Mouse (Mus musculus) neural tube, embryonic 15.5 days (tissue): Measurements from ENCODE around the gene Bcr. TPM values are rescaled to one million over a fixed set of nuclear protein-coding genes. Genes with fewer than 3 reads are reported as not detected.

ENCODE experiments used
- ATAC-seq: fragments of 200-750 bp; cut with Nextera tagmentation; 2 replicates; pipeline ENCODE4 v1.8.0; 2017; ENCODE audit warnings: mild to moderate bottlenecking, moderate TSS enrichment, moderate library complexity; ENCODE audit not compliant: low FRiP score
- H3K27ac ChIP-seq: fragments of 300-500 bp; sonication (generic); replicated peaks from 2 replicates; pipeline ENCODE4 v1.5.1; 2015; ENCODE audit warnings: mild to moderate bottlenecking, inconsistent platforms
- H3K27me3 ChIP-seq: fragments of 300-500 bp; sonication (generic); replicated peaks from 2 replicates; pipeline ENCODE4 v1.6.1; 2015; ENCODE audit warnings: inconsistent platforms
- H3K36me3 ChIP-seq: fragments of 300-500 bp; sonication (generic); 2 replicates; pipeline ENCODE4 v1.6.1; 2015; ENCODE audit warnings: inconsistent platforms
- H3K4me1 ChIP-seq: fragments of 300-500 bp; sonication (generic); 2 replicates; pipeline ENCODE4 v1.6.1; 2015; ENCODE audit warnings: inconsistent platforms
- H3K4me2 ChIP-seq: fragments of 300-500 bp; sonication (generic); 2 replicates; pipeline ENCODE4 v1.6.1; 2015; ENCODE audit warnings: inconsistent platforms, mild to moderate bottlenecking, moderate library complexity
- H3K4me3 ChIP-seq: fragments of 300-500 bp; sonication (generic); replicated peaks from 2 replicates; pipeline ENCODE4 v1.5.1; 2015; ENCODE audit warnings: mild to moderate bottlenecking, inconsistent platforms
- H3K9ac ChIP-seq: fragments of 300-500 bp; sonication (generic); replicated peaks from 2 replicates; pipeline ENCODE4 v1.6.1; 2015; ENCODE audit warnings: mild to moderate bottlenecking, inconsistent platforms
- H3K9me3 ChIP-seq: fragments of 300-500 bp; sonication (generic); replicated peaks from 2 replicates; pipeline ENCODE4 v1.6.1; 2016; ENCODE audit warnings: inconsistent platforms
- WGBS: fragments of 180-500 bp; shearing (Covaris S2); methylation state at CpG from one replicate; pipeline ENCODE4 v1.1.7; 2015; ENCODE audit warnings: mixed read lengths; 5-methylcytosine and 5-hydroxymethylcytosine counted together
- polyA plus RNA-seq: library from polyadenylated mRNA; unstranded; fragments of >200 nt; fragmentation: Nextera tagmentation; extraction: Ambion mirVana; gene quantifications from 2 replicates; pipeline ENCODE4 v1.2.1, GENCODE M21; 2015

The Bcr gene
- polyA plus RNA-seq, 1 experiment from 2014 or later, result 15.6 TPM

- Histone ChIP-seq H3K4me1 (peaks cover 80% of the 10 kb centered on the region), H3K27me3 (no peaks in the 10 kb centered on the region), H3K4me2 (no peak overlapping the region), H3K9me3 (no peaks in the 10 kb centered on the region), H3K27ac (no peak overlapping the region), H3K4me3 (no peak overlapping the region), H3K9ac (no peak overlapping the region), H3K36me3 (no peaks in the 10 kb centered on the region)
- 58% methylated on average over 12 of the region's 12 CpGs for WGBS
- no peak for ATAC-seq
These were observed 8.4 kb downstream of the Bcr start for GRCm38 (mm10) chr10:75068624-75069328.

GRCm38 (mm10) chr10:75070281-75070976, 10.0 kb downstream of the Bcr start:
- no peak overlapping the region for H3K4me3 ChIP-seq
- peaks cover 67% of the 10 kb centered on the region for H3K4me1 ChIP-seq
- no peak overlapping the region for H3K4me2 ChIP-seq
- H3K36me3 ChIP-seq, result no peaks in the 10 kb centered on the region
- 50% methylated on average over 11 of the region's 11 CpGs for WGBS
- no peak overlapping the region for H3K9ac ChIP-seq
- H3K9me3 ChIP-seq, result no peaks in the 10 kb centered on the region
- no peak for ATAC-seq
- H3K27me3 ChIP-seq, result no peaks in the 10 kb centered on the region
- H3K27ac ChIP-seq, result no peak overlapping the region

GRCm38 (mm10) chr10:75075665-75076064, 15.3 kb downstream of the Bcr start:
- Histone ChIP-seq H3K4me2 (no peak overlapping the region), H3K9ac (no peak overlapping the region), H3K27ac (no peak overlapping the region), H3K27me3 (no peaks in the 10 kb centered on the region), H3K4me1 (peaks cover 41% of the 10 kb centered on the region), H3K36me3 (no peaks in the 10 kb centered on the region), H3K4me3 (no peak overlapping the region), H3K9me3 (no peaks in the 10 kb centered on the region)
- 76% methylated on average over 5 of the region's 5 CpGs for WGBS
- no peak for ATAC-seq

GRCm38 (mm10) chr10:75078174-75079128, 18.1 kb downstream of the Bcr start:
- Histone ChIP-seq H3K27ac (no peak overlapping the region), H3K9ac (no peak overlapping the region), H3K27me3 (no peaks in the 10 kb centered on the region), H3K36me3 (peaks cover 1% of the 10 kb centered on the region; the same call in 1 of the 2 replicates), H3K4me3 (no peak overlapping the region), H3K4me1 (peaks cover 23% of the 10 kb centered on the region), H3K4me2 (no peak overlapping the region), H3K9me3 (no peaks in the 10 kb centered on the region)
- no peak for ATAC-seq
- 86% methylated on average over 14 of the region's 14 CpGs for WGBS

- peaks cover 5% of the 10 kb centered on the region; the same call in 1 of the 2 replicates for H3K36me3 ChIP-seq
- H3K4me1 ChIP-seq, result no peaks in the 10 kb centered on the region
- no peak overlapping the region for H3K4me3 ChIP-seq
- WGBS, result 95% methylated on average over 1 of the region's 1 CpGs
- H3K4me2 ChIP-seq, result no peak overlapping the region
- H3K9ac ChIP-seq, result no peak overlapping the region
- no peak overlapping the region for H3K27ac ChIP-seq
- no peaks in the 10 kb centered on the region for H3K9me3 ChIP-seq
- H3K27me3 ChIP-seq, result no peaks in the 10 kb centered on the region
- no peak for ATAC-seq
These were observed 24.9 kb downstream of the Bcr start for GRCm38 (mm10) chr10:75085330-75085729.

- 90% methylated on average over 4 of the region's 4 CpGs for WGBS
- peaks cover 22% of the 10 kb centered on the region for H3K4me1 ChIP-seq
These were observed 28.1 kb downstream of the Bcr start for GRCm38 (mm10) chr10:75088471-75088870.

GRCm38 (mm10) chr10:75091478-75092152, 31.2 kb downstream of the Bcr start:
- WGBS, result 61% methylated on average over 10 of the region's 10 CpGs
- H3K36me3 ChIP-seq, result no peaks in the 10 kb centered on the region
- no peak for ATAC-seq
- H3K27ac ChIP-seq, result peak overlapping the region; percentile 38
- peaks cover 33% of the 10 kb centered on the region for H3K4me1 ChIP-seq
- no peak overlapping the region for H3K4me2 ChIP-seq
- no peak overlapping the region for H3K9ac ChIP-seq
- H3K9me3 ChIP-seq, result no peaks in the 10 kb centered on the region
- no peak overlapping the region for H3K4me3 ChIP-seq
- H3K27me3 ChIP-seq, result no peaks in the 10 kb centered on the region

More at GRCm38 (mm10) chr10:75088471-75088870, 28.1 kb downstream of the Bcr start:
- Histone ChIP-seq H3K4me3 (no peak overlapping the region), H3K27me3 (no peaks in the 10 kb centered on the region), H3K4me2 (no peak overlapping the region), H3K9me3 (no peaks in the 10 kb centered on the region), H3K36me3 (peaks cover 3% of the 10 kb centered on the region; the same call in 1 of the 2 replicates), H3K9ac (no peak overlapping the region), H3K27ac (no peak overlapping the region)
- ATAC-seq, result no peak

GRCm38 (mm10) chr10:75093252-75093987, 33.0 kb downstream of the Bcr start:
- H3K36me3 ChIP-seq, result no peaks in the 10 kb centered on the region
- no peaks in the 10 kb centered on the region for H3K27me3 ChIP-seq
- WGBS, result 16% methylated on average over 22 of the region's 22 CpGs
- H3K9ac ChIP-seq, result no peak overlapping the region
- H3K4me2 ChIP-seq, result peak overlapping the region; percentile 15
- peaks cover 44% of the 10 kb centered on the region for H3K4me1 ChIP-seq
- no peaks in the 10 kb centered on the region for H3K9me3 ChIP-seq
- H3K27ac ChIP-seq, result peak overlapping the region; percentile 13; the same call in 1 of the 2 replicates
- H3K4me3 ChIP-seq, result no peak overlapping the region
- ATAC-seq, result no peak

GRCm38 (mm10) chr10:75094338-75094737, 33.9 kb downstream of the Bcr start:
- Histone ChIP-seq H3K4me3 (no peak overlapping the region), H3K9me3 (no peaks in the 10 kb centered on the region), H3K36me3 (no peaks in the 10 kb centered on the region), H3K4me1 (peaks cover 51% of the 10 kb centered on the region), H3K4me2 (no peak overlapping the region), H3K9ac (no peak overlapping the region), H3K27me3 (no peaks in the 10 kb centered on the region), H3K27ac (no peak overlapping the region)
- no peak for ATAC-seq
- 97% methylated on average over 1 of the region's 1 CpGs for WGBS

GRCm38 (mm10) chr10:75095216-75095615, 34.8 kb downstream of the Bcr start:
- H3K9me3 ChIP-seq, result no peaks in the 10 kb centered on the region
- no peak for ATAC-seq
- peaks cover 57% of the 10 kb centered on the region for H3K4me1 ChIP-seq

More at GRCm38 (mm10) chr10:75095216-75095615, 34.8 kb downstream of the Bcr start:
- 97% methylated on average over 7 of the region's 7 CpGs for WGBS
- no peak overlapping the region for H3K4me2 ChIP-seq
- H3K9ac ChIP-seq, result no peak overlapping the region
- H3K4me3 ChIP-seq, result no peak overlapping the region
- no peaks in the 10 kb centered on the region for H3K36me3 ChIP-seq
- no peaks in the 10 kb centered on the region for H3K27me3 ChIP-seq
- H3K27ac ChIP-seq, result no peak overlapping the region
